Mouse (Mus musculus): ENCODE measurements at regions not wholly inside any gene's neighbourhood (a gene's known extent, or its start where the extent isn't known, plus 50 kb on each side); places are given as distances from the start of the nearest gene placed in this dataset.

DNA sequence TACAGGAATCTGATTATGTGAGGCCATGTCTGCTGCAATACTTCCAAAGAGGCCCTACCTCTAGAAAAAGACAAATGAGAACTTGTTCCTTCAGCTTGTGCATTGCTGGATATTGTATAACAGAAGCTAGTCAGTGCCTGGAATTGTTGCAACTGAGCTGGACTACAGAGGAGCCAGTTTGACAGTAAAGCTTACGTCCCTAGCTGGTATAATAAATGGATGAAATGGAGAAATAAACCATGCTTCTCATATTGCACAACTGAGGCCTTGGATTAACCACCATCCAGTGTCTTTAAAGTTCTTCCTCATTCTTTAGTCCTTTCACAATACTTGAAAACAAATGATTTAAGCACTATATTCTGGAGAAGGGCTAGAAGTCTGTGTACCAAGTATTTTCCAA, 230.8 kb downstream of the Fam84a start:
- TF ChIP-seq CTCF (IDR thresholded peaks at IDR 0.05; ENCODE audit: control insufficient read depth, insufficient read depth, insufficient replicate concordance, low read depth, low read length) (no peak), POLR2A (IDR thresholded peaks at IDR 0.05; ENCODE audit: control insufficient read depth, low read depth, low read length) (no peak)

Data from testis, adult 2 months (tissue).